Mouse (Mus musculus) CH12.LX (cell line): ENCODE data around the gene Rpp38. TPM values are rescaled to one million over a fixed set of nuclear protein-coding genes. Genes with fewer than 3 reads are reported as not detected.

Experiments used
- DNase-seq: peaks from one replicate; pipeline ENCODE4 v3.0.0-alpha.2; 2013; ENCODE audit errors: extremely low read depth
- H3K27ac ChIP-seq: 2 replicates; pipeline ENCODE4 v1.5.1; 2012; ENCODE audit warnings: low read depth, mild to moderate bottlenecking, control low read depth, moderate library complexity; ENCODE audit not compliant: insufficient read depth
- H3K27me3 ChIP-seq: replicated peaks from 2 replicates; pipeline ENCODE3; 2012; ENCODE audit warnings: inconsistent platforms
- H3K36me3 ChIP-seq, 2 experiments: replicated peaks in 1 of 2; 2 replicates each; pipeline versions ENCODE3 to v1.6.1; 2012; ENCODE audit warnings: inconsistent platforms in 1 of 2, low read length in 1 of 2, mild to moderate bottlenecking in 1 of 2, mixed read lengths in 1 of 2, moderate library complexity in 1 of 2; ENCODE audit not compliant: control insufficient read depth in 1 of 2, insufficient read depth in 1 of 2
- H3K4me1 ChIP-seq, 2 experiments: 2 replicates each; pipeline ENCODE4 v1.6.1; 2012; ENCODE audit warnings: inconsistent platforms in 1 of 2, moderate library complexity in 1 of 2; ENCODE audit not compliant: insufficient read depth in 2 of 2, control insufficient read depth in 1 of 2
- H3K4me2 ChIP-seq: 2 replicates; pipeline ENCODE4 v1.6.1; 2012; ENCODE audit warnings: low read depth, mild to moderate bottlenecking, control low read depth; ENCODE audit not compliant: poor library complexity, insufficient read depth, severe bottlenecking
- H3K4me3 ChIP-seq, 3 experiments: fragments of 150-350 bp in 1 of 3; sonication (generic) in 1 of 3; replicated peaks in 1 of 3; 2 replicates each; pipeline versions ENCODE3 to v1.5.1; 2011 to 2012; ENCODE audit warnings: low read depth in 2 of 3, low read length in 2 of 3, mild to moderate bottlenecking in 2 of 3, moderate library complexity in 2 of 3, control low read depth in 1 of 3, improper control_type of control experiment in 1 of 3, inconsistent platforms in 1 of 3, mixed read lengths in 1 of 3; ENCODE audit not compliant: poor library complexity in 1 of 3
- H3K79me2 ChIP-seq: replicated peaks from 2 replicates; pipeline ENCODE4 v1.6.1; 2012; ENCODE audit warnings: mild to moderate bottlenecking, moderate library complexity; ENCODE audit not compliant: control insufficient read depth, poor library complexity, insufficient read depth, severe bottlenecking; ENCODE audit errors: extremely low read depth
- H3K9ac ChIP-seq: 2 replicates; pipeline ENCODE4 v1.6.1; 2012; ENCODE audit warnings: low read depth, mild to moderate bottlenecking, control low read depth, moderate library complexity; ENCODE audit not compliant: insufficient read depth
- H3K9me3 ChIP-seq: replicated peaks from 2 replicates; pipeline ENCODE3; 2012; ENCODE audit warnings: low read length, inconsistent platforms, mixed read lengths
- BHLHE40 ChIP-seq: IDR thresholded peaks from 2 replicates; pipeline ENCODE4 v1.6.1; 2011; ENCODE audit warnings: mild to moderate bottlenecking, low read depth, low read length, improper control_type of control experiment
- CHD2 ChIP-seq: IDR thresholded peaks from 2 replicates; pipeline ENCODE4 v1.6.1; 2011; ENCODE audit warnings: low read length, improper control_type of control experiment
- CTCF ChIP-seq, 2 experiments: IDR thresholded peaks in 1 of 2; conservative IDR thresholded peaks in 1 of 2; 2 replicates each; pipeline ENCODE4 v1.5.1; 2011 to 2012; ENCODE audit warnings: low read depth in 2 of 2, low read length in 2 of 2, improper control_type of control experiment in 1 of 2, inconsistent platforms in 1 of 2, mild to moderate bottlenecking in 1 of 2, moderate library complexity in 1 of 2
- ETS1 ChIP-seq: conservative IDR thresholded peaks from 2 replicates; pipeline ENCODE4 v1.6.1; 2012; ENCODE audit warnings: low read depth, mild to moderate bottlenecking, inconsistent platforms, low read length, improper control_type of control experiment, moderate library complexity
- HCFC1 ChIP-seq: IDR thresholded peaks from 2 replicates; pipeline ENCODE4 v1.6.1; 2012; ENCODE audit warnings: low read depth, mild to moderate bottlenecking, inconsistent platforms, low read length, improper control_type of control experiment
- JUN ChIP-seq: IDR thresholded peaks from 2 replicates; pipeline ENCODE4 v1.6.1; 2011; ENCODE audit warnings: low read depth, mild to moderate bottlenecking, low read length, improper control_type of control experiment, moderate library complexity; ENCODE audit not compliant: insufficient read depth
- MAFK ChIP-seq: IDR thresholded peaks from 2 replicates; pipeline ENCODE4 v1.6.1; 2011; ENCODE audit warnings: low read length, improper control_type of control experiment; ENCODE audit not compliant: insufficient replicate concordance
- MAX ChIP-seq: IDR thresholded peaks from 2 replicates; pipeline ENCODE4 v1.6.1; 2011; ENCODE audit warnings: low read length, improper control_type of control experiment
- MEF2A ChIP-seq: IDR thresholded peaks from 2 replicates; pipeline ENCODE4 v1.6.1; 2014; ENCODE audit warnings: low read depth, mild to moderate bottlenecking, inconsistent platforms, low read length, improper control_type of control experiment, borderline replicate concordance
- MYC ChIP-seq: IDR thresholded peaks from 2 replicates; pipeline ENCODE4 v1.6.1; 2011; ENCODE audit warnings: low read depth, mild to moderate bottlenecking, improper control_type of control experiment, low read length
- NELFE ChIP-seq: IDR thresholded peaks from 2 replicates; pipeline ENCODE4 v1.6.1; 2011; ENCODE audit warnings: low read depth, low read length, improper control_type of control experiment
- NRF1 ChIP-seq: IDR thresholded peaks from 2 replicates; pipeline ENCODE4 v1.6.1; 2014; ENCODE audit warnings: low read depth, mild to moderate bottlenecking, inconsistent platforms, low read length, improper control_type of control experiment, moderate library complexity
- PAX5 ChIP-seq: IDR thresholded peaks from 2 replicates; pipeline ENCODE4 v1.6.1; 2012; ENCODE audit warnings: low read length, inconsistent platforms, mixed read lengths
- POLR2A ChIP-seq: IDR thresholded peaks from 2 replicates; pipeline ENCODE4 v1.6.1; 2011; ENCODE audit warnings: low read depth, mild to moderate bottlenecking, improper control_type of control experiment, low read length
- POLR2AphosphoS2 ChIP-seq: IDR thresholded peaks from 2 replicates; pipeline ENCODE4 v1.6.1; 2011; ENCODE audit warnings: low read depth, low read length, improper control_type of control experiment
- RAD21 ChIP-seq: IDR thresholded peaks from 2 replicates; pipeline ENCODE4 v1.6.1; 2011; ENCODE audit warnings: low read depth, mild to moderate bottlenecking, low read length, improper control_type of control experiment, moderate library complexity
- RCOR1 ChIP-seq: conservative IDR thresholded peaks from 2 replicates; pipeline ENCODE4 v1.6.1; 2012; ENCODE audit warnings: low read depth, mild to moderate bottlenecking, inconsistent platforms, low read length, improper control_type of control experiment
- SIN3A ChIP-seq: IDR thresholded peaks from 2 replicates; pipeline ENCODE4 v1.6.1; 2012; ENCODE audit warnings: low read length, improper control_type of control experiment, inconsistent platforms
- SMC3 ChIP-seq: IDR thresholded peaks from 2 replicates; pipeline ENCODE4 v1.6.1; 2011; ENCODE audit warnings: low read depth, low read length, improper control_type of control experiment
- TCF12 ChIP-seq: IDR thresholded peaks from 2 replicates; pipeline ENCODE4 v1.6.1; 2014; ENCODE audit warnings: low read depth, mild to moderate bottlenecking, inconsistent platforms, low read length, improper control_type of control experiment
- UBTF ChIP-seq: IDR thresholded peaks from 2 replicates; pipeline ENCODE4 v1.6.1; 2012; ENCODE audit warnings: low read depth, mild to moderate bottlenecking, inconsistent platforms, low read length, improper control_type of control experiment, moderate library complexity
- USF1 ChIP-seq: IDR thresholded peaks from 2 replicates; pipeline ENCODE4 v1.6.1; 2014; ENCODE audit warnings: low read depth, mild to moderate bottlenecking, inconsistent platforms, low read length, improper control_type of control experiment
- USF2 ChIP-seq: conservative IDR thresholded peaks from 2 replicates; pipeline ENCODE4 v1.6.1; 2011; ENCODE audit warnings: low read depth, low read length, improper control_type of control experiment
- ZC3H11A ChIP-seq: IDR thresholded peaks from 2 replicates; pipeline ENCODE4 v1.6.1; 2012; ENCODE audit warnings: low read depth, mild to moderate bottlenecking, inconsistent platforms, low read length, improper control_type of control experiment
- ZKSCAN1 ChIP-seq: IDR thresholded peaks from 2 replicates; pipeline ENCODE4 v1.6.1; 2012; ENCODE audit warnings: low read depth, inconsistent platforms, low read length, improper control_type of control experiment, borderline replicate concordance
- ZMIZ1 ChIP-seq: IDR thresholded peaks from 2 replicates; pipeline ENCODE4 v1.6.1; 2012; ENCODE audit warnings: low read depth, mild to moderate bottlenecking, inconsistent platforms, low read length, improper control_type of control experiment
- ZNF384 ChIP-seq: IDR thresholded peaks from 2 replicates; pipeline ENCODE4 v1.6.1; 2012; ENCODE audit warnings: low read depth, low read length, improper control_type of control experiment, inconsistent platforms
- dilution Hi-C: fragments of 300-500 bp; cut with MboI; formaldehyde crosslinking; loops from 2 replicates; pipeline ENCODE4 v1.14.3; 2020; ENCODE audit warnings: low sequenced_read_pairs; ENCODE audit not compliant: extremely low pct_unique_long_range_greater_than_20kb, extremely low pct_ligation_motif_present
- in situ Hi-C: fragments of 300-500 bp; cut with MboI; formaldehyde crosslinking; loops from 3 replicates; pipeline ENCODE4 v1.14.3; 2019; ENCODE audit warnings: low sequenced_read_pairs, low pct_ligation_motif_present, low pct_unique_long_range_greater_than_20kb, mixed read lengths
- polyA plus RNA-seq: library from polyadenylated mRNA; unstranded; fragments of >175 nt; gene quantifications from 2 replicates; pipeline ENCODE4 v1.2.1, GENCODE M21; 2012; ENCODE audit warnings: low read depth; ENCODE audit not compliant: insufficient read length
- total RNA-seq, 2 experiments: library from RNA; depleted of rRNA; stranded (reverse); fragments of 300-350 nt in 1 of 2; fragments of >200 nt in 1 of 2; gene quantifications; 2 replicates each; pipeline ENCODE4 v1.2.3; 2012 to 2014

Gene Rpp38
- total and polyA plus RNA-seq, 3 experiments: 25.4 to 33.7 (median 26.6) TPM

- Histone ChIP-seq H3K79me2 (0 out of 2 replicates have a peak, but pooled peaks cover 4% of the 10 kb centered on the region), H3K4me1 (peaks cover 0 to 17% of the 10 kb centered on the region in 2 experiments; a peak in 2 of 4 replicates), H3K36me3 (no peaks in the 10 kb centered on the region), H3K27me3 (no peaks in the 10 kb centered on the region), H3K4me3 (no peak overlapping the region), H3K9ac (no peak overlapping the region), H3K4me2 (no peak overlapping the region), H3K27ac (no peak overlapping the region), H3K9me3 (no peaks in the 10 kb centered on the region)
- no peak for TF ChIP-seq RAD21
- no peak for TF ChIP-seq NRF1
- TF ChIP-seq ZMIZ1: no peak
- TF ChIP-seq USF2: no peak
- TF ChIP-seq PAX5: no peak
- TF ChIP-seq MAFK: no peak
- TF ChIP-seq ZC3H11A: no peak
- no peak for TF ChIP-seq HCFC1
- TF ChIP-seq ZKSCAN1: no peak
- TF ChIP-seq USF1: no peak
- no peak for TF ChIP-seq CTCF (conservative IDR thresholded peaks at IDR 0.05 in 1 of 2, IDR thresholded peaks at IDR 0.05 in 1 of 2; ENCODE audit: low read depth in 2 of 2, low read length in 2 of 2)
- no peak for TF ChIP-seq ZNF384
- no peak for TF ChIP-seq NELFE
- TF ChIP-seq POLR2A: no peak
- TF ChIP-seq TCF12: no peak
- TF ChIP-seq SMC3: no peak
- no peak for TF ChIP-seq UBTF
- dilution Hi-C loops: no loop called here
- in situ Hi-C loops: no loop called here
- DNase-seq: no peak
Observed at GRCm38 (mm10) chr2:3286243-3286642, 46.2 kb downstream of the Rpp38 start.

DNA sequence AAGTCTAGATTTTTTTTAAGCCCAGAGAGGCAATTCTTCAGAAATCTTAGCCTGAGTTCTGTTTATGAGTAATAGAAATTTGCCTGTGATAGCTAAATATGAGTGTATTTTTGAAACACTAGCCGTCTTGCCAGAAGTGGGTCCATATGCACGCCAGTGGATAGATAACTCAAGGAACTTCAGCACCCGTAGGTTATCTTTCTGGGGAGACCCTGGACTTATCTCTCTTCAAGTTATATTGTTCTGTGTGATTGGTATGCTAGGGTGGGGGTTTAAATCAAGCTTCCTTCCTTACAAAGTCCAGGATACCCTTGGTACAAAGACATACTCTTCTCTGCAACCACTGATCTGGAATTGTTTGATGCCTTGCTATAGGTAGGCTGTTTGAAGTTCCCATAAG, 46.7 kb downstream of the Rpp38 start:
- TF ChIP-seq NRF1 (no peak), RAD21 (no peak), RCOR1 (no peak), MYC (no peak), ETS1 (no peak), UBTF (no peak), JUN (no peak), BHLHE40 (no peak), SIN3A (no peak), MAX (no peak), ZKSCAN1 (no peak), CHD2 (no peak), POLR2AphosphoS2 (no peak), ZMIZ1 (no peak), USF2 (no peak), POLR2A (no peak), CTCF (conservative IDR thresholded peaks at IDR 0.05 in 1 of 2, IDR thresholded peaks at IDR 0.05 in 1 of 2; ENCODE audit: low read depth in 2 of 2, low read length in 2 of 2) (no peak), HCFC1 (no peak), MEF2A (no peak), PAX5 (no peak)
- peaks cover 0 to 17% of the 10 kb centered on the region in 2 experiments; a peak in 2 of 4 replicates for H3K4me1 ChIP-seq
- 0 out of 2 replicates have a peak, but pooled peaks cover 4% of the 10 kb centered on the region for H3K79me2 ChIP-seq
- DNase-seq: no peak
- H3K27me3 ChIP-seq: no peaks in the 10 kb centered on the region
- dilution Hi-C loops: no loop called here
- H3K4me2 ChIP-seq: peak overlapping the region; percentile 33; the same call in 1 of the 2 replicates
- no peaks in the 10 kb centered on the region for H3K9me3 ChIP-seq
- H3K9ac ChIP-seq: peak overlapping the region; percentile 79; the same call in 1 of the 2 replicates
- H3K36me3 ChIP-seq: no peaks in the 10 kb centered on the region
- H3K27ac ChIP-seq: no peak overlapping the region
- in situ Hi-C loops: no loop called here
- no peak overlapping the region for H3K4me3 ChIP-seq
